Mouse (Mus musculus) limb, embryonic 13.5 days (tissue): Measurements from ENCODE around the gene Gm3005. TPM values are rescaled to one million over a fixed set of nuclear protein-coding genes. Genes with fewer than 3 reads are reported as not detected.
"Not testable (repeated sequence)": the region's sequence is repeated elsewhere in the genome, so short reads cannot be mapped to it uniquely, and the experiment has no call there.

ENCODE experiments used
- ATAC-seq: fragments of 200-750 bp; cut with Nextera tagmentation; 2 replicates; pipeline ENCODE4 v1.8.0; 2017; ENCODE audit warnings: low read depth, moderate number of reproducible peaks, moderate TSS enrichment; ENCODE audit not compliant: low FRiP score
- H3K27ac ChIP-seq: fragments of 300-500 bp; sonication (generic); 2 replicates; pipeline ENCODE4 v1.5.1; 2015; ENCODE audit warnings: inconsistent platforms, mild to moderate bottlenecking, moderate library complexity
- H3K27me3 ChIP-seq: fragments of 300-500 bp; sonication (generic); 2 replicates; pipeline ENCODE4 v1.6.1; 2015; ENCODE audit warnings: mild to moderate bottlenecking, inconsistent platforms
- H3K36me3 ChIP-seq: fragments of 300-500 bp; sonication (generic); 2 replicates; pipeline ENCODE4 v1.6.1; 2015; ENCODE audit warnings: inconsistent platforms, mild to moderate bottlenecking, moderate library complexity
- H3K4me1 ChIP-seq: fragments of 300-500 bp; sonication (generic); 2 replicates; pipeline ENCODE4 v1.6.1; 2015; ENCODE audit warnings: inconsistent platforms
- H3K4me2 ChIP-seq: fragments of 300-500 bp; sonication (generic); replicated peaks from 2 replicates; pipeline ENCODE4 v1.6.1; 2015; ENCODE audit warnings: inconsistent platforms, mild to moderate bottlenecking, moderate library complexity
- H3K4me3 ChIP-seq: fragments of 300-500 bp; sonication (generic); 2 replicates; pipeline ENCODE4 v1.5.1; 2015; ENCODE audit warnings: moderate library complexity, mild to moderate bottlenecking, inconsistent platforms
- H3K9ac ChIP-seq: fragments of 300-500 bp; sonication (generic); 2 replicates; pipeline ENCODE4 v1.6.1; 2015; ENCODE audit warnings: mild to moderate bottlenecking, inconsistent platforms
- H3K9me3 ChIP-seq: fragments of 300-500 bp; sonication (generic); 2 replicates; pipeline ENCODE4 v1.6.1; 2016; ENCODE audit warnings: inconsistent platforms
- WGBS: fragments of 180-500 bp; shearing (Covaris S2); methylation state at CpG from one replicate; pipeline ENCODE4 v1.1.7; 2015; 5-methylcytosine and 5-hydroxymethylcytosine counted together
- polyA plus RNA-seq: library from polyadenylated mRNA; unstranded; fragments of >200 nt; fragmentation: Nextera tagmentation; extraction: Ambion mirVana; gene quantifications from 2 replicates; pipeline ENCODE4 v1.2.1, GENCODE M21; 2015

Gene Gm3005
- polyA plus RNA-seq = 1.1 and 1.2 TPM in 2 replicates

GRCm38 (mm10) chr14:3427803-3428202, at the start of gene Gm3005:
Gene Gm3005 (plus strand): TSS chr14:3428103.
- H3K9me3 ChIP-seq, H3K36me3 ChIP-seq, ATAC-seq, H3K27ac ChIP-seq, H3K27me3 ChIP-seq, H3K4me2 ChIP-seq, H3K4me3 ChIP-seq, H3K9ac ChIP-seq, H3K4me1 ChIP-seq: not testable (repeated sequence)
- no CpG with 5 or more reads among the region's 2 CpGs for WGBS

- not testable (repeated sequence) for H3K27me3 ChIP-seq, H3K36me3 ChIP-seq, H3K27ac ChIP-seq, H3K9me3 ChIP-seq, ATAC-seq, H3K4me2 ChIP-seq, H3K4me1 ChIP-seq, H3K9ac ChIP-seq, H3K4me3 ChIP-seq
- WGBS = no CpG with 5 or more reads among the region's 2 CpGs
Measured at GRCm38 (mm10) chr14:3394793-3395192, 33.1 kb upstream of the Gm3005 start, which contains the start of gene Gm10413. Gene Gm10413 (plus strand): TSS chr14:3395093.

- H3K9ac ChIP-seq, H3K9me3 ChIP-seq, H3K36me3 ChIP-seq, H3K27me3 ChIP-seq, H3K27ac ChIP-seq, H3K4me3 ChIP-seq, H3K4me2 ChIP-seq, ATAC-seq, H3K4me1 ChIP-seq: not testable (repeated sequence)
- no CpG with 5 or more reads among the region's 32 CpGs for WGBS
Measured at GRCm38 (mm10) chr14:3412314-3412713, 15.6 kb upstream of the Gm3005 start, which contains the start of gene Gm10409. Gene Gm10409 (plus strand): TSS chr14:3412614.

- not testable (repeated sequence) for H3K36me3 ChIP-seq, H3K9me3 ChIP-seq, ATAC-seq, H3K9ac ChIP-seq, H3K4me2 ChIP-seq, H3K4me1 ChIP-seq, H3K4me3 ChIP-seq, H3K27me3 ChIP-seq, H3K27ac ChIP-seq
- WGBS = no CpG with 5 or more reads among the region's 3 CpGs
Measured at GRCm38 (mm10) chr14:3449079-3449478, 21.2 kb downstream of the Gm3005 start, which contains the start of gene Gm10408. Gene Gm10408 (plus strand): TSS chr14:3449379.

- not testable (repeated sequence) for H3K36me3 ChIP-seq, H3K27ac ChIP-seq, H3K27me3 ChIP-seq, H3K4me1 ChIP-seq, H3K4me2 ChIP-seq, H3K4me3 ChIP-seq, H3K9me3 ChIP-seq, ATAC-seq, H3K9ac ChIP-seq
- WGBS = no CpG with 5 or more reads among the region's 2 CpGs
Measured at GRCm38 (mm10) chr14:3634212-3634611, 206.3 kb downstream of the Gm3005 start, which contains the start of gene Gm3012. Gene Gm3012 (plus strand): TSS chr14:3634512.

Other genes starting within 250 kb of the Gm3005 start
- gene Gm5795, start 239.8 kb upstream of the Gm3005 start, polyA plus RNA-seq = not detected in 2 replicates
- 5.1 and 5.9 TPM in 2 replicates for gene D830030K20Rik, start 219.6 kb upstream of the Gm3005 start, polyA plus RNA-seq
- not detected in 2 replicates for gene Gm2956, start 95.5 kb upstream of the Gm3005 start, polyA plus RNA-seq
- not detected in 2 replicates for gene Gm10413, start 33.0 kb upstream of the Gm3005 start, polyA plus RNA-seq
- 0.86 and 1.3 TPM in 2 replicates for gene Gm10409, start 15.5 kb upstream of the Gm3005 start, polyA plus RNA-seq
- not detected in 2 replicates for gene Gm10408, start 21.3 kb downstream of the Gm3005 start, polyA plus RNA-seq
- gene Gm3012, start 206.4 kb downstream of the Gm3005 start, polyA plus RNA-seq = not detected in 2 replicates
- gene Gm3020, start 223.9 kb downstream of the Gm3005 start, polyA plus RNA-seq = 0.86 and 1.3 TPM in 2 replicates